Mouse (Mus musculus): Measurements from ENCODE around the gene Hnrnpc.

- TF ChIP-seq CTCF (conservative IDR thresholded peaks at IDR 0.05 in 1 of 2, IDR thresholded peaks at IDR 0.05 in 1 of 2; ENCODE audit: low read depth in 2 of 2, low read length in 2 of 2): no peak
- peak; percentile 90 for TF ChIP-seq EP300 (IDR thresholded peaks at IDR 0.05; ENCODE audit: low read length)
- TF ChIP-seq POLR2A (IDR thresholded peaks at IDR 0.05; ENCODE audit: low read depth, low read length): no peak
- 0 out of 2 replicates have a peak, but pooled peaks have one; percentile 19 for TF ChIP-seq JUND (conservative IDR thresholded peaks at IDR 0.05; ENCODE audit: low read depth, low read length)
- TF ChIP-seq MXI1 (IDR thresholded peaks at IDR 0.05; ENCODE audit: low read depth, low read length): no peak
- TF ChIP-seq MAFK (IDR thresholded peaks at IDR 0.05; ENCODE audit: insufficient replicate concordance, low read length): peak; percentile 73
- TF ChIP-seq MAX (IDR thresholded peaks at IDR 0.05; ENCODE audit: low read length): no peak
- no peak for TF ChIP-seq KAT2A (IDR thresholded peaks at IDR 0.05; ENCODE audit: insufficient replicate concordance, low read length)
- 0 out of 2 replicates have a peak, but pooled peaks have one; percentile 9 for TF ChIP-seq TCF12 (IDR thresholded peaks at IDR 0.05; ENCODE audit: low read depth, low read length)
- no peak for TF ChIP-seq UBTF (IDR thresholded peaks at IDR 0.05; ENCODE audit: low read depth, low read length)
- no peak for TF ChIP-seq PAX5 (IDR thresholded peaks at IDR 0.05; ENCODE audit: low read length)
- no peak for TF ChIP-seq ZNF384 (IDR thresholded peaks at IDR 0.05; ENCODE audit: low read depth, low read length)
Observed at GRCm38 (mm10) chr14:52133584-52133983, 29.8 kb upstream of the Hnrnpc start.

All from CH12.LX (cell line).